Mouse (Mus musculus): ENCODE results near the gene C2cd2l.

GRCm38 (mm10) chr9:44324147-44324546, 4.1 kb upstream of the C2cd2l start:
- TF ChIP-seq POLR2A (IDR thresholded peaks at IDR 0.05; ENCODE audit: insufficient read depth, low read depth, low read length) (no peak), CTCF (IDR thresholded peaks at IDR 0.05) (no peak)
